Mouse (Mus musculus): Measurements from ENCODE around the gene Tcp11. TPM values are rescaled to one million over a fixed set of nuclear protein-coding genes. Genes with fewer than 3 reads are reported as not detected.

Gene Tcp11
- under 1 TPM in 1 of 2 experiments, not detected in 1; 0.87 TPM for polyA plus RNA-seq (2017; shearing (Covaris generic))

GRCm38 (mm10) chr17:28080045-28080816 is at the start of gene Tcp11:
Gene Tcp11 (minus strand): TSS chr17:28080639.

Other genes with a start within 250 kb of the Tcp11 start
- gene Snrpc, start 242.5 kb downstream of the Tcp11 start, polyA plus RNA-seq (2017; shearing (Covaris generic)) = 100 to 1,000 TPM; 217 to 238 TPM
- 1 to 10 TPM; 1.1 to 2.5 TPM for gene Uhrf1bp1, start 224.2 kb downstream of the Tcp11 start, polyA plus RNA-seq (2017; shearing (Covaris generic))
- gene Anks1, start 171.3 kb downstream of the Tcp11 start, polyA plus RNA-seq (2017; shearing (Covaris generic)) = 10 to 100 TPM; 10.7 to 12.5 TPM
- gene Taf11, start 170.8 kb downstream of the Tcp11 start, polyA plus RNA-seq (2017; shearing (Covaris generic)) = 10 to 100 TPM; 45.7 to 50.0 TPM
- gene Scube3, start 61.5 kb upstream of the Tcp11 start, polyA plus RNA-seq (2017; shearing (Covaris generic)) = not detected
- 10 to 100 TPM in 1 of 2 experiments, 1 to 10 TPM in 1; 8.2 to 12.0 TPM for gene Zfp523, start 96.5 kb upstream of the Tcp11 start, polyA plus RNA-seq (2017; shearing (Covaris generic))
- 100 to 1,000 TPM; 164 to 221 TPM for gene Def6, start 127.1 kb upstream of the Tcp11 start, polyA plus RNA-seq (2017; shearing (Covaris generic))
- 1 to 10 TPM; 2.5 to 3.7 TPM for gene Ppard, start 152.1 kb upstream of the Tcp11 start, polyA plus RNA-seq (2017; shearing (Covaris generic))
- 10 to 100 TPM; 31.6 to 35.6 TPM for gene Fance, start 232.9 kb upstream of the Tcp11 start, polyA plus RNA-seq (2017; shearing (Covaris generic))
- gene Rpl10a, start 247.8 kb upstream of the Tcp11 start, polyA plus RNA-seq (2017; shearing (Covaris generic)) = 100 to 1,000 TPM; 290 to 502 TPM

All from activated CD4-positive, CD25-positive, alpha-beta regulatory T cell (primary cell).